ENCODE assay signal across 23 mouse cellular contexts in genomic region chr8:13299571-13299970, GRCm38 (mm10). TPM values are rescaled to one million over a fixed set of nuclear protein-coding genes. Genes with fewer than 3 reads are reported as not detected.
DNase-seq lines count a peak whose midpoint lies in the region; ATAC-seq and TF ChIP-seq lines count a peak whose summit lies in the region.
"Had no signal": no experiment of that assay in that cellular context is flagged by ENCODE, and none has a peak within 500 bp of the region (broad histone marks: within the 10 kb centered on the region; RNA-seq: fewer than 3 reads in every experiment).

No protein-coding gene starts in this region.

- 80% methylated on average over 8 of the region's 8 CpGs for WGBS in kidney, adult 2 months
- WGBS in kidney, postnatal 0 days = 90% methylated on average over 8 of the region's 8 CpGs
- WGBS in kidney, embryonic 16.5 days = 91% methylated on average over 8 of the region's 8 CpGs

- TF ChIP-seq CTCF in kidney, adult 2 months (conservative IDR thresholded peaks at IDR 0.05; ENCODE audit: insufficient read depth, insufficient read length, low read depth, low read length) = no peak
- no peak for TF ChIP-seq CTCF in kidney, postnatal 0 days (IDR thresholded peaks at IDR 0.05; ENCODE audit: low read depth)

- H3K27ac ChIP-seq in kidney, adult 2 months (ENCODE audit: insufficient read depth, low read depth, low read length) = 0 out of 2 replicates have a peak overlapping the region, but pooled peaks have one; percentile 8
- no peak overlapping the region for H3K27ac ChIP-seq in kidney, postnatal 0 days
- no peak overlapping the region for H3K27ac ChIP-seq in kidney, embryonic 16.5 days (ENCODE audit: low read length)
- H3K27ac ChIP-seq: embryonic facial prominence, embryonic 12.5 days; embryonic facial prominence, embryonic 15.5 days; gastrocnemius, adult 2 months; hindbrain, embryonic 12.5 days had no signal

- peaks cover 5% of the 10 kb centered on the region for H3K36me3 ChIP-seq in kidney, adult 2 months (ENCODE audit: control insufficient read depth, insufficient read depth, low read length)
- peaks cover 45% of the 10 kb centered on the region for H3K36me3 ChIP-seq in kidney, postnatal 0 days (ENCODE audit: insufficient read depth, low read length)
- peaks cover 55% of the 10 kb centered on the region for H3K36me3 ChIP-seq in kidney, embryonic 16.5 days (ENCODE audit: insufficient read depth, low read length)

- ATAC-seq in kidney, postnatal 0 days (replicated peaks; ENCODE audit: low FRiP score, low read depth) = 0 out of 2 replicates have a peak, but pooled peaks have one; percentile 17
- ATAC-seq in kidney, embryonic 16.5 days (ENCODE audit: low FRiP score, low TSS enrichment) = no peak
- ATAC-seq: CD4-positive, CD25-positive, alpha-beta regulatory T cell, adult 4 months; forebrain, embryonic 14.5 days; forebrain, postnatal 0 days had no signal

- no peaks in the 10 kb centered on the region; the same call in 1 of the 2 replicates for H3K4me1 ChIP-seq in kidney, adult 2 months (ENCODE audit: control insufficient read depth, insufficient read depth, low read length)
- H3K4me1 ChIP-seq in kidney, postnatal 0 days (replicated peaks; ENCODE audit: insufficient read depth, low read length) = no peaks in the 10 kb centered on the region
- H3K4me1 ChIP-seq in kidney, embryonic 16.5 days (ENCODE audit: insufficient read depth, low read length) = no peaks in the 10 kb centered on the region
- H3K4me1 ChIP-seq: embryonic facial prominence, embryonic 12.5 days; embryonic facial prominence, embryonic 15.5 days; hindbrain, embryonic 12.5 days had no signal

- H3K9me3 ChIP-seq in kidney, postnatal 0 days (replicated peaks; ENCODE audit: low read length) = no peaks in the 10 kb centered on the region
- no peaks in the 10 kb centered on the region for H3K9me3 ChIP-seq in kidney, embryonic 16.5 days (ENCODE audit: low read length)
- H3K9me3 ChIP-seq: embryonic facial prominence, embryonic 12.5 days; embryonic facial prominence, embryonic 15.5 days; hindbrain, embryonic 12.5 days had no signal

- H3K4me2 ChIP-seq in kidney, postnatal 0 days (ENCODE audit: low read length) = no peak overlapping the region
- H3K4me2 ChIP-seq in kidney, embryonic 16.5 days (replicated peaks; ENCODE audit: low read depth, low read length) = no peak overlapping the region
- H3K4me2 ChIP-seq: embryonic facial prominence, embryonic 12.5 days; embryonic facial prominence, embryonic 15.5 days; heart, embryonic 11.5 days; hindbrain, embryonic 12.5 days had no signal

- TF ChIP-seq POLR2A in kidney, adult 2 months (IDR thresholded peaks at IDR 0.05; ENCODE audit: low read depth, low read length) = no peak

- DNase-seq in kidney, adult 2 months = peak; percentile 62
- no peak for DNase-seq in kidney, postnatal 4 days
- DNase-seq in kidney, postnatal 0 days (ENCODE audit: low spot score) = no peak
- DNase-seq in yolk sac, embryonic 10.5 days (ENCODE audit: low spot score) = peak; percentile 26
- no peak for DNase-seq in urinary bladder, postnatal 4 days (ENCODE audit: low spot score in 2 of 2)
- DNase-seq: adrenal gland, adult 2 months; adrenal gland, postnatal 14 days; cerebellum, adult 11 months; cerebellum, adult 2 months; cerebellum, adult 9-11 months; cerebellum, postnatal 25 days; forebrain, postnatal 0 days; gastrocnemius, adult 2 months; gastrocnemius, postnatal 14 days; heart, adult 11 months had no signal

- H3K27me3 ChIP-seq in kidney, adult 2 months (replicated peaks; ENCODE audit: control insufficient read depth, insufficient read depth, low read length) = no peaks in the 10 kb centered on the region
- H3K27me3 ChIP-seq in kidney, postnatal 0 days (ENCODE audit: insufficient read depth, low read length) = no peaks in the 10 kb centered on the region
- no peaks in the 10 kb centered on the region for H3K27me3 ChIP-seq in kidney, embryonic 16.5 days (ENCODE audit: insufficient read depth, low read length)
- H3K27me3 ChIP-seq: embryonic facial prominence, embryonic 12.5 days; embryonic facial prominence, embryonic 15.5 days; hindbrain, embryonic 12.5 days had no signal

- no peak overlapping the region for H3K9ac ChIP-seq in kidney, postnatal 0 days (ENCODE audit: low read depth, low read length)
- no peak overlapping the region for H3K9ac ChIP-seq in kidney, embryonic 16.5 days (replicated peaks; ENCODE audit: low read length)
- H3K9ac ChIP-seq: embryonic facial prominence, embryonic 12.5 days; embryonic facial prominence, embryonic 15.5 days; forebrain, postnatal 0 days; hindbrain, embryonic 12.5 days had no signal

- no peak overlapping the region for H3K4me3 ChIP-seq in kidney, adult 2 months (ENCODE audit: insufficient read depth, low read depth, low read length)
- H3K4me3 ChIP-seq in kidney, postnatal 0 days (replicated peaks; ENCODE audit: low read depth, low read length) = no peak overlapping the region
- H3K4me3 ChIP-seq in kidney, embryonic 16.5 days (ENCODE audit: low read length) = no peak overlapping the region
- H3K4me3 ChIP-seq: embryonic facial prominence, embryonic 12.5 days; embryonic facial prominence, embryonic 15.5 days; gastrocnemius, adult 2 months; hindbrain, embryonic 12.5 days had no signal

RNA-seq across cellular contexts. Expression of gene Tmco3, which starts 11.6 kb away (rescaled TPM):
- polyA plus RNA-seq in kidney, adult 2 months (2012; rRNA removed) = 70.0 and 72.5 TPM in 2 replicates
- polyA plus RNA-seq in kidney, postnatal 0 days (2015; fragmentation: Nextera tagmentation; extraction: Ambion mirVana) = 31.3 and 33.2 TPM in 2 replicates
- polyA plus RNA-seq in kidney, embryonic 16.5 days (2015; fragmentation: Nextera tagmentation; extraction: Ambion mirVana) = 55.8 and 56.2 TPM in 2 replicates

RNA-seq across cellular contexts. Expression of gene Dcun1d2, which starts 11.6 kb away (rescaled TPM):
- polyA plus RNA-seq in kidney, adult 2 months (2012; rRNA removed) = 25.0 and 26.0 TPM in 2 replicates
- 17.3 and 19.0 TPM in 2 replicates for polyA plus RNA-seq in kidney, postnatal 0 days (2015; fragmentation: Nextera tagmentation; extraction: Ambion mirVana)
- 29.2 and 29.4 TPM in 2 replicates for polyA plus RNA-seq in kidney, embryonic 16.5 days (2015; fragmentation: Nextera tagmentation; extraction: Ambion mirVana)

RNA-seq across cellular contexts. Expression of gene Tfdp1, which starts 39.0 kb away (rescaled TPM):
- 26.3 and 26.6 TPM in 2 replicates for polyA plus RNA-seq in kidney, adult 2 months (2012; rRNA removed)
- polyA plus RNA-seq in kidney, postnatal 0 days (2015; fragmentation: Nextera tagmentation; extraction: Ambion mirVana) = 107 and 127 TPM in 2 replicates
- polyA plus RNA-seq in kidney, embryonic 16.5 days (2015; fragmentation: Nextera tagmentation; extraction: Ambion mirVana) = 159 TPM in 2 replicates

RNA-seq across cellular contexts. Expression of gene Adprhl1, which starts 45.6 kb away (rescaled TPM):
- 0.18 and 0.99 TPM in 2 replicates for polyA plus RNA-seq in kidney, adult 2 months (2012; rRNA removed)
- polyA plus RNA-seq in kidney, postnatal 0 days (2015; fragmentation: Nextera tagmentation; extraction: Ambion mirVana) = not detected in 2 replicates
- 0.16 and 0.46 TPM in 2 replicates for polyA plus RNA-seq in kidney, embryonic 16.5 days (2015; fragmentation: Nextera tagmentation; extraction: Ambion mirVana)
- polyA plus RNA-seq: forebrain, embryonic 11.5 days; forebrain, embryonic 14.5 days; forebrain, postnatal 0 days had no signal

Comparison
In these comparisons a context has a peak if more than half of its experiments do, and no peak if none do; other contexts are left out.
1. DNase-seq: peak in kidney, adult 2 months (single experiment) and yolk sac, embryonic 10.5 days (single experiment); none in kidney, postnatal 4 days (0 of 2), kidney, postnatal 0 days (single experiment) and urinary bladder, postnatal 4 days (0 of 2).